Mouse (Mus musculus) forebrain, embryonic 14.5 days (tissue): ENCODE measurements around the gene Brix1. TPM values are rescaled to one million over a fixed set of nuclear protein-coding genes. Genes with fewer than 3 reads are reported as not detected.
"Not testable (repeated sequence)": the region's sequence is repeated elsewhere in the genome, so short reads cannot be mapped to it uniquely, and the experiment has no call there.

Experiments
- ATAC-seq: fragments of 200-750 bp; cut with Nextera tagmentation; 2 replicates; pipeline ENCODE4 v1.8.0; 2017; ENCODE audit warnings: mild to moderate bottlenecking, moderate library complexity
- DNase-seq: peaks from one replicate; pipeline ENCODE4 v3.0.0-alpha.2; 2015; ENCODE audit warnings: low spot score
- H3K27ac ChIP-seq: fragments of 300-500 bp; sonication (generic); 2 replicates; pipeline ENCODE4 v1.5.1; 2014; ENCODE audit warnings: low read depth, mild to moderate bottlenecking, control low read depth, low read length, moderate library complexity
- H3K27me3 ChIP-seq: fragments of 300-500 bp; sonication (generic); replicated peaks from 2 replicates; pipeline ENCODE4 v1.6.1; 2014; ENCODE audit warnings: low read length, control low read depth, mixed read lengths; ENCODE audit not compliant: control insufficient read depth, insufficient read depth
- H3K36me3 ChIP-seq: fragments of 300-500 bp; sonication (generic); 2 replicates; pipeline ENCODE4 v1.6.1; 2014; ENCODE audit warnings: low read length, control low read depth; ENCODE audit not compliant: control insufficient read depth, insufficient read depth
- H3K4me1 ChIP-seq: fragments of 300-500 bp; sonication (generic); 2 replicates; pipeline ENCODE4 v1.6.1; 2014; ENCODE audit warnings: antibody characterized with exemption, low read length, control low read depth; ENCODE audit not compliant: control insufficient read depth, insufficient read depth
- H3K4me2 ChIP-seq: fragments of 300-500 bp; sonication (generic); 2 replicates; pipeline ENCODE4 v1.6.1; 2014; ENCODE audit warnings: mild to moderate bottlenecking, control low read depth, low read length
- H3K4me3 ChIP-seq: fragments of 300-500 bp; sonication (generic); 2 replicates; pipeline ENCODE4 v1.5.1; 2014; ENCODE audit warnings: low read depth, low read length, control low read depth
- H3K9ac ChIP-seq: fragments of 300-500 bp; sonication (generic); 2 replicates; pipeline ENCODE4 v1.6.1; 2014; ENCODE audit warnings: mild to moderate bottlenecking, low read length, control low read depth, moderate library complexity
- H3K9me3 ChIP-seq: fragments of 300-500 bp; sonication (generic); replicated peaks from 2 replicates; pipeline ENCODE4 v1.6.1; 2016; ENCODE audit warnings: low read length, control low read depth, mixed read lengths; ENCODE audit not compliant: control insufficient read depth
- WGBS: fragments of 180-500 bp; shearing (Covaris S2); extraction: QIAGEN DNeasy Blood & Tissue Kit; methylation state at CpG from one replicate; pipeline ENCODE4 v1.1.7; 2014; 5-methylcytosine and 5-hydroxymethylcytosine counted together
- polyA plus RNA-seq: library from polyadenylated mRNA; unstranded; fragments of >200 nt; fragmentation: Nextera tagmentation; extraction: Ambion mirVana; gene quantifications from 2 replicates; pipeline ENCODE4 v1.2.1, GENCODE M21; 2014

Gene Brix1
- 90.4 and 101 TPM in 2 replicates for polyA plus RNA-seq

DNA sequence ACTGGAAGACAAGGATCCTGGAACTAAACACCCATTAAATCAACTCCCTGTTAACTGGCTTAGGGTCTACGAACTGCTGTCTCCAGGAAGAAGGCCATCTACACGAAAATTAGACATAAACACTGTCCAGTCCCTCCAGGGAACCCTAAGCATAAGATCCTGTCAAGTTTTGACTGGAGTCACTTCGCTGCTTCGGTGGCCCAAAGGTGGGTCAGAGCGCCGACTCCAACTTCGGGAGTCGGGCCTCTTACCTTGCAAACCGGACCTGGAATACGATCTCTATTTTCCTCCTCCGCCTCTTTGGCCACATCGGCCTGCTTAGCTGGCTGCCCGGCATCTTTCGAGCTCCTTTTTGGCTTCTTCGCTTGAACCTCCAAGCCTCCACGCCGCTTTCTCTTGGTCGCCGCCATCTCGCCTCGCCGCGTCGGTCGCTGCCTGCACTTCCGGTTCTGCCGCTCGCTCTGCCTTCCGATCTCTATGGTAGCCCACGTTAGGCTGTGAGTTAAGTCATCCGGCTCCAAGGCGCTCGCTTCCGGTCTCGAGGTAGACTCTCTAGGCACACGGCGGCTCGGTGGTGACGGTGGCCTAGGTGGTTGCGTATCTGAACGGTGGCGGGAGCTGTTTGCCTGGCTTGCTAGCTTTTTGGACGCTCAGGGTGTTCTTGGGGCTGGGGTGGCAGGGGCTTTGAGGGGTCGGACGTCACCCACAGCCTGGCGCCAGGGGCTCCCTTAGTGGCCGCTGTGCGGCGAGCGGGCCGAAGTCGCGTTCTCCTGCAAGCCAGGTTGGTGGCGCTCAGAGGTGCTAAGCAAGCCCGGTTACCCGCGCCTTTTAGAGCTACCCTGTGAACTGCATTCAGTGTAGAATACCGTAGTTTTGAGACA lies at the start of gene Brix1, which contains the start of gene Rad1:
TSS of gene Brix1 (minus strand) at position 464 of the 881 bp plus-strand sequence.
TSS of gene Rad1 (plus strand) at position 535 of the 881 bp plus-strand sequence.
- Histone ChIP-seq H3K4me3 (peak within 1 kb of the TSS; percentile 75), H3K27me3 (no peaks in the 10 kb centered on the region), H3K27ac (peak within 1 kb of the TSS; percentile 64; the same call in 1 of the 2 replicates), H3K4me2 (peak within 1 kb of the TSS; percentile 74), H3K9ac (peak within 1 kb of the TSS; percentile 80), H3K4me1 (peaks cover 14% of the 10 kb centered on the region), H3K9me3 (no peaks in the 10 kb centered on the region), H3K36me3 (peaks cover 31% of the 10 kb centered on the region)
- under 1% methylated on average over 58 of the region's 58 CpGs for WGBS
- DNase-seq (peak; percentile 99), ATAC-seq (peak; percentile 100)

DNA sequence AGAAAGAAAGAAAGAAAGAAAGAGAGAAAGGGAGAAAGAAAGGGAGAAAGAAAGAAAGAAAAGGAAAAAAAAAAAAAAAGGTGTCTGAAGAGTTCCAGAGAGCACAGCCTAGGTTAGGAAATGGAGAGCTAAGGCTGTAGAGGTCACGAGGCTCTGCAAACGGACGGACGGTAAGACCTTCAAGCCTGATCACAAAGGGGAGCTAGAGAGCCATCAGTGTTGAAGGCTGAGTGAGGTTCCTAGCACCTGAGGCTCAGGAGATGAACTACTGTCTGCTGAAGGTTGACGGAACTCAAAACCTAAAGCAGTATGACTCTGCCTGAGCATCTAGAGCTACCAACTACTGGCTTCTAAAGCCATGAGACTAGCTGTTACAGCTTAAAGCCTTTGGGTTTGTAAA lies 48.8 kb upstream of the Brix1 start:
- Histone ChIP-seq H3K4me2 (no peak overlapping the region), H3K9ac (no peak overlapping the region), H3K4me3 (no peak overlapping the region), H3K4me1 (no peaks in the 10 kb centered on the region), H3K9me3 (no peaks in the 10 kb centered on the region), H3K27me3 (no peaks in the 10 kb centered on the region), H3K27ac (no peak overlapping the region), H3K36me3 (no peaks in the 10 kb centered on the region)
- 83% methylated on average over 5 of the region's 5 CpGs for WGBS
- no peak for ATAC-seq
- DNase-seq, result no peak

DNA sequence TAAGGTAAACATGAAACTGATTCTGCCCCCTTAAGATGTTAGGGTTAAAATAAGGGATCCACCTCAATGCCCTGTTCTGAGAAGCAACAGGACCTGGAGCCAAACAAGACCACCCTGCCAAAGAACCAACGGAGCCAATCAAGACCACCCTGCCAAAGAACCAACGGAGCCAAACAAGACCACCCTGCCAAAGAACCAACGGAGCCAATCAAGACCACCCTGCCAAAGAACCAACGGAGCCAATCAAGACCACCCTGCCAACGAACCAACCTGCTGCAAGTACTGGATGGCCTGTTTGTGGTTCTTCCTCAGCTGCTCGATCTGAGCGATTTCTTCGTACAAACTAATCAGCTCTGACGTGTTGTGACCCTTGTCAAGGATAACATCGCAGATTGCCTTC lies 47.6 kb upstream of the Brix1 start:
- not testable (repeated sequence) for H3K36me3 ChIP-seq, H3K9ac ChIP-seq, DNase-seq, H3K4me2 ChIP-seq, ATAC-seq, H3K9me3 ChIP-seq, H3K27me3 ChIP-seq, H3K27ac ChIP-seq, H3K4me3 ChIP-seq, H3K4me1 ChIP-seq
- WGBS, result 91% methylated on average over 10 of the region's 10 CpGs

DNA sequence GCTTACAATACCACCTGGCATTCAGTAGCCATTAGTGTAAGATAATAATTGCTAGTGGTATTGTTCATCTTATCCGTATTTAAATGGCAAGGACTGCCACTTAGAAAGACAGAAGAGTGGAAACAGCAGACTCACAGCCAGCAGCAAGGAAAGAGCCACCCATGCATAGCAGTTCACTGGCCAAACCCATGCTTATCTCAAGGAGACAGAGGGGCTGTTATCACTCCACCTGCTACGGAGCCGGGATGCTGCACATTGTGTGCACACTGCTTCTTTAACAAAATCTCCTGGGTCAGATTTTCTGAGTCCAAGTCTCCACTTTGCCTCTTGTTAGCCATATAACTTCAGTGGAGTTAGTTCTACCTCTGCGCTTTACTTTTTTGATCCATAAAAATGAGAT lies 45.6 kb upstream of the Brix1 start:
- no peak overlapping the region for H3K4me3 ChIP-seq
- H3K4me2 ChIP-seq, result no peak overlapping the region
- 89% methylated on average over 4 of the region's 4 CpGs for WGBS
- no peaks in the 10 kb centered on the region for H3K9me3 ChIP-seq
- no peak for ATAC-seq
- no peaks in the 10 kb centered on the region for H3K36me3 ChIP-seq
- DNase-seq, result no peak
- H3K9ac ChIP-seq, result no peak overlapping the region
- H3K27ac ChIP-seq, result no peak overlapping the region
- H3K27me3 ChIP-seq, result no peaks in the 10 kb centered on the region
- no peaks in the 10 kb centered on the region for H3K4me1 ChIP-seq

DNA sequence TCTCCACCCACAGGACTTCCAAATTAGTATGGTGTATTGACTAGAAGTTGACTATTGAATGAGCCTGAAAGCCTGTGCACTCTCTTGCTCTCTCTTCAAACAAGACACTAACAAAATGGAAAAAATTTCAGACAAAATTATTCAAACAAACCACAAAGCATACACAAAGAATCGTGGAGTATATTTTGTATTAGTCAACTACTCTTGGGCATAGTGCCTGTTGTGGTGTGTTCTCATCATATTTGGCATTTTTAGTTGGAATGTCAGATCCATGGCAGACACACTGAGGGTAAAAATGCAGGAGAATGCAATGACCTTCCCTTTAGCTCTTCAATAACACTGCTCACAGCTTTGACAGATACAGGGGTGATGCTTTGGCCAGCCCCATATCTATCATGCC lies 40.1 kb upstream of the Brix1 start:
- H3K9me3 ChIP-seq, result no peaks in the 10 kb centered on the region
- no peak overlapping the region for H3K4me3 ChIP-seq
- no peaks in the 10 kb centered on the region for H3K36me3 ChIP-seq
- 87% methylated on average over 1 of the region's 1 CpGs for WGBS
- H3K9ac ChIP-seq, result no peak overlapping the region
- H3K27me3 ChIP-seq, result no peaks in the 10 kb centered on the region
- no peak overlapping the region for H3K27ac ChIP-seq
- DNase-seq (no peak), ATAC-seq (no peak)
- H3K4me1 ChIP-seq, result no peaks in the 10 kb centered on the region
- H3K4me2 ChIP-seq, result no peak overlapping the region

DNA sequence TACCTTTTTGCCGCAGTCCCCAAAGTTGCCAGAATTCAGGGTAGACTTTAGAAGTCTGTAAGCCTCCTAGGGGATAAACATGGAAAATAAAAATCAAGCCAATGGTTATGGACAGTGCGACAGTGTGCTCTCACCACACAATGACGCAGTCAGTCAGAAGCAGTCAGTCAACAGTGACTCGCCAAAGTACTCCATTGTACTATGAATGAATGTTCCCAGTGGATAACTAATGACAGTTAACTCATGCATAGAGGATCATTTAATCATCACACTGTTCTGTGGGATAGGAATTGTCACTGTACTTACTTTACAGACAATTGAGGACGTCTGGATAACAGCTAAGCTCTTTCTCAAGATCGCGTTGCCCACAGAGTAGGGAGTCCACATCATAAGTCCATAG lies 29.4 kb upstream of the Brix1 start:
- ATAC-seq, result no peak
- Histone ChIP-seq H3K4me1 (no peaks in the 10 kb centered on the region), H3K36me3 (no peaks in the 10 kb centered on the region), H3K27ac (no peak overlapping the region), H3K9ac (no peak overlapping the region), H3K4me2 (no peak overlapping the region), H3K4me3 (no peak overlapping the region), H3K27me3 (no peaks in the 10 kb centered on the region), H3K9me3 (no peaks in the 10 kb centered on the region)
- no peak for DNase-seq
- WGBS, result 75% methylated on average over 7 of the region's 7 CpGs

DNA sequence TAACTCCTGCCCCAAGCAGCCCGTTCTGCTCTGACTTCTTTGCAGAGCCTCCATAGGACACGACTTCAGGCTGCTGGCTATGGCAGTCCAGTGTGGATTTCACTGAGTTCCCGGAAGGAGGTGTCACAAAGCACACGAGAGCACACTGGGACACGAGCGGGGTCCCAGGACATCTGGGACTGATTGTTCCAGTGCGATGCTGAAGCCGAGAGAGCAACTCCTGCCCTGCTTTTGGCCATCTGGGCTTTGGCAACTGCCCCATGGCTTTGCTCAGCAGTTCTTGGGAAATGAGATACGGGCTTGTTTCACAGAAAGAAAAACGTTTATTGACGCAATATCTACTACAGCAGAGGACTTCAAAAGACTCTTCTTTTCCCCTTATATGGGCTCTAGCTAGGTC lies 20.4 kb upstream of the Brix1 start:
- H3K27me3 ChIP-seq, result no peaks in the 10 kb centered on the region
- H3K9ac ChIP-seq, result no peak overlapping the region
- H3K4me1 ChIP-seq, result no peaks in the 10 kb centered on the region
- H3K27ac ChIP-seq, result no peak overlapping the region
- H3K36me3 ChIP-seq, result no peaks in the 10 kb centered on the region
- ATAC-seq (no peak), DNase-seq (no peak)
- no peak overlapping the region for H3K4me3 ChIP-seq
- 85% methylated on average over 11 of the region's 11 CpGs for WGBS
- no peaks in the 10 kb centered on the region for H3K9me3 ChIP-seq
- H3K4me2 ChIP-seq, result no peak overlapping the region

DNA sequence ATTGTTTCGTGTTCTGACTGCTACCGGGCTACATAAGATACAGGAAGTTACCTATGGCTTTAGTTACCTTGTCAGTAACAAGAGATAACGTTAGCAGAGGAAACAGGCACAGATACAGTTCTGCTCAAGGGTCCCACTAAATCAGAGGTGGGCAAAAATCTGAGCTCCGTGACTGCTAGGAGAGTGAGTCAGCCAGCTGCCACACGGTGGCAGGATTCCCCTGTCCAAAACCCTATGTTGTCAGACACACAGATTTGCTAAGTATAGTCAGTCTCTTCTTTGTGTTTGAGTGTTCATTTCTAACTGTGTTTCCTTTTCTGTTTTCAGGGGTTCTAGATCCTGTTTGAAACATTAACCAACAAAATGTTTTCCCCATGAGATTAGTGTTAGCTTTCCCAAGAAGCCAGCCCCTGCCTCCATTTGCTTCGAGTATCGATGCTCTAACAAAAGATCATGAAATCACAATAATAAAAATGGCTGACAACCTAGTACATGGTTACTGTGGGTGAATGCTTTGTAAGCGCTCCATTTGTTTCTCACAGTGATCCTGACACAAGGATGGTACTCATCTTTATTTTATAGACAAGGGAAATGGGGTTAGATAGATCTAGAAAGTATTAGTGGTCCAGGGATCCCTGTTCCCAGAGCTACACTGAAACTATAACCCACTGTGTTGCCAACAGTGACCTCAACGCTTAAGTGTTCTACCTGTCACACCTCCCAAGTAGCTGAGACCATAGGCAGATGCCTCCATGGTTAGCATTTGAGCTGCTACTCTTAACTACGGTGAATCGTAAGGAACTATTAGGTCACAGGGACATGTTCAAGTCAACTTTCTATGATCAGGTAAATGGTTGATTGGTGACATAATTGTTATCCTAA lies 15.3 kb upstream of the Brix1 start:
- no peak overlapping the region for H3K4me2 ChIP-seq
- no peak overlapping the region for H3K4me3 ChIP-seq
- H3K27ac ChIP-seq, result no peak overlapping the region
- no peaks in the 10 kb centered on the region for H3K9me3 ChIP-seq
- H3K36me3 ChIP-seq, result peaks cover 1% of the 10 kb centered on the region; the same call in 1 of the 2 replicates
- 58% methylated on average over 11 of the region's 11 CpGs for WGBS
- ATAC-seq (peak; percentile 96), DNase-seq (peak; percentile 83)
- no peak overlapping the region for H3K9ac ChIP-seq
- H3K27me3 ChIP-seq, result no peaks in the 10 kb centered on the region
- no peaks in the 10 kb centered on the region for H3K4me1 ChIP-seq
